Mouse (Mus musculus) kidney, adult 10 weeks (tissue): ENCODE results near the gene Cdh1. TPM values are rescaled to one million over a fixed set of nuclear protein-coding genes. Genes with fewer than 3 reads are reported as not detected.

Source experiments
- polyA plus RNA-seq: library from polyadenylated mRNA; stranded (reverse); fragments of 350-450 nt; fragmentation: Illumina TruSeq; extraction: RNeasy Lipid Tissue Mini Kit (QIAGEN cat#74804); gene quantifications from one replicate; pipeline ENCODE4 v1.2.3, GENCODE M21; 2014; ENCODE audit warnings: low read depth, low replicate concordance

Cdh1 gene
- polyA plus RNA-seq = 109 TPM

DNA sequence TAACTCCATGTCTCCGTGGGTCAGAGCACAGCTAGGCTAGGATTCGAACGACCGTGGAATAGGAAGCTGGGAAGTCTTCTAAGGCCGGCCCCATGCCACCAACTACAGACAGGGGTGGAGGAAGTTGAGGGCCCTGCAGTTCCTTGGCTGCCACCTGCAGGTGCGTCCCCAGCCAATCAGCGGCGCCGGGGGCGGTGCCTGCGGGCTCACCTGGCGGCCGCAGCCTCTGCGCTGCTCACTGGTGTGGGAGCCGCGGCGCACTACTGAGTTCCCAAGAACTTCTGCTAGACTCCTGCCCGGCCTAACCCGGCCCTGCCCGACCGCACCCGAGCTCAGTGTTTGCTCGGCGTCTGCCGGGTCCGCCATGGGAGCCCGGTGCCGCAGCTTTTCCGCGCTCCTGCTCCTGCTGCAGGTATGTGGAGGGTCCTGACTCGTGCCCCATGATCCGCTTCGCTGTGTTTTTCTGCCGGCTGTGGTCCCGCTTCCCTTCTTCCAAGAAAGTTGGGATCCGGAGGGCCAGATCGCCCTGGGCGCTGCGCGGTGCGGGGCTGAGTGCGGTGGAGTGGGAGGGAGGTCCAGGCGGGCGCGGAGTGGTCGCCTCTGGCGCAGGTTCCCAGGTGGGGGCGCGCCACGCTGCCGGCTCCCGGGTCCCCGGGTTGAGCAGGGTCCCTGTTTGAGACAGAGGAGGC lies at the start of gene Cdh1:
TSS of gene Cdh1 (plus strand) at position 221 of the 689 bp plus-strand sequence.

GRCm38 (mm10) chr8:106573168-106573567 lies 30.0 kb upstream of the Cdh1 start, which contains the start of gene Gm10073:
Gene Gm10073, minus strand, starts transcription at chr8:106573461.

DNA sequence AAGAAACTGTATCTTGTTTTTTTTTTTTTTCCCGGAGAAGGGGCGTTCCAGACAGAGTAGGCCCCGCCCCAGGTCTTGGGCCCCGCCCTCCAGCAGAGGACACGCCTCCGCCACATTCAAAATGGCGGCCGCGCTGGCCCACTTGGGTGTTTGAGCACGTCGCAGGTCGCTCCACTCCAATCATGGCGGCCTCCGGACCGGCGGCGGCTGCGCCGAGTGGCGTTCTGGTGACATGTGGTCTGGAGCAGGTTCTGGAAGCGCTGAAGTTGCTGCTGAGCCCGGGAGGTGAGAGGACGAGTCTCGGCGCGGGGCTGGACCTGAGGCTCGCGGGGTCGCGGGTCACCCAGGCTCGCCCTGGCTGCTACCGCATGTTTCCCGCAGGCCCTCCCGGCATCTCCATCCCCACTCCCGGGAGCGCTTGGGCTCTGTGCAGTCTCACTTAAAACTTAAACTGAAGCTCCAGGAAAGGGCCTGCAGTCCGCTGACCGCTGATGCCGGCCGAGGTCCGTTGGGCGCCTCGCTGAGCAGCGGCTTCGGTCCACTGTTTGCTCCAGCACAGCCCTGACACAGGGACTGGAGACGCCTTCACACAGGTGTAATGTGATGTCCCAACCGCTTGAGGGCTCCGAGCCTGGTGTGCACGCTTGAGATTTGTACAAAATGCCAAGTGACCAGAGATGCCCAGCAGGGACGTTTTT lies 80.0 kb downstream of the Cdh1 start, which contains the start of gene Tango6:
TSS of gene Tango6 (plus strand) at position 98 of the 698 bp plus-strand sequence.

Other genes with a start within 250 kb of the Cdh1 start
- gene Zfp90, start 188.0 kb upstream of the Cdh1 start, polyA plus RNA-seq = 3.6 TPM
- not detected for gene 6030452D12Rik, start 102.8 kb upstream of the Cdh1 start, polyA plus RNA-seq
- 0.20 TPM for gene Cdh3, start 92.5 kb upstream of the Cdh1 start, polyA plus RNA-seq
- not detected for gene Gm10073, start 29.9 kb upstream of the Cdh1 start, polyA plus RNA-seq
- gene Tango6, start 79.7 kb downstream of the Cdh1 start, polyA plus RNA-seq = 0.97 TPM